Mouse (Mus musculus): ENCODE data around the gene Gsdme. TPM values are rescaled to one million over a fixed set of nuclear protein-coding genes. Genes with fewer than 3 reads are reported as not detected.

Gene Gsdme
- polyA plus RNA-seq, 1 experiment from 2014 or later = 31.3 TPM

DNA sequence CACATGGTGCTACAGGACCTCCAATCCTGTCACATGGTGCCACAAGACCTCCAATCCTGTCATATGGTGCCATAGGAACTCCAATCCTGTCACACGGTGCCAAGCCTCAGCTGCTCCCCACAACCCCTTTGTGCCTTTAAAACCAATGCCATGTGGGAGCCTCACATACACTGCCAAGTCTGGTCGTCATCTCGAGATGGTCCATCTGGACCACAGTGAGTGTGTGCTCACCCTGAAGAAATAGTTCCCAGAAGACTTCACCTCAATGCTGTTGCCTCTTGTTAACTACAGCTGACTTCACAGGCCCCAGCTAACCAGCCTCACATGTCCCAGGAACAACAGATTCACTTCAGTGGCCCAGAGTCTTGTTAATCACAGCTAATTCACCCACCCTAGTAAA is 23.2 kb upstream of the Gsdme start:
- no peak for ATAC-seq (ENCODE audit: insufficient number of reproducible peaks, low FRiP score, low TSS enrichment, low read depth)
- Histone ChIP-seq H3K4me3 (no peak overlapping the region), H3K4me2 (no peak overlapping the region), H3K4me1 (no peaks in the 10 kb centered on the region; the same call in 1 of the 2 replicates), H3K27ac (no peak overlapping the region), H3K9me3 (no peaks in the 10 kb centered on the region), H3K9ac (no peak overlapping the region), H3K27me3 (no peaks in the 10 kb centered on the region), H3K36me3 (no peaks in the 10 kb centered on the region)
- WGBS = 53% methylated on average over 3 of the region's 3 CpGs

DNA sequence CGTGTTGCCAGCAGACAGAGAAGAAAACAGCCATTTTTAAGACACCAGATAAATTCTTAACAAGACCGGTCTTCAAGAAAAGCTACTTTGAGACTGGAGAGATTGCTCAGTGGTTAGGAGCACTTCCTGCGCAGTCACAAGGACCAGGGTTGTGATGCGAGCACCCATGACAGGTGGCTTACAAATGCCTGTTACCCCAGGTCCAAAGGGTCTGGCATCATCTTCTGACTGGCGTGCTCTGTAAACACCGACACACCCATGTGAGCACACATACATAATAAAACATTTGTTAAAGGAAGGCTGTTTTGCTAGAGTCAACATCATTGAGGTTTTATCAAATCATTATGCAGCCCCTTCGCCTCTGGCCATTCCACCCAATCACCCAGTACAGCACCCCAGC is 16.0 kb upstream of the Gsdme start:
- 94% methylated on average over 7 of the region's 7 CpGs for WGBS
- H3K4me3 ChIP-seq = no peak overlapping the region
- H3K9ac ChIP-seq = no peak overlapping the region
- H3K4me1 ChIP-seq = no peaks in the 10 kb centered on the region
- no peak overlapping the region for H3K4me2 ChIP-seq
- H3K27me3 ChIP-seq = no peaks in the 10 kb centered on the region
- H3K9me3 ChIP-seq = no peaks in the 10 kb centered on the region
- no peak overlapping the region for H3K27ac ChIP-seq
- ATAC-seq (ENCODE audit: insufficient number of reproducible peaks, low FRiP score, low TSS enrichment, low read depth) = no peak
- no peaks in the 10 kb centered on the region for H3K36me3 ChIP-seq

DNA sequence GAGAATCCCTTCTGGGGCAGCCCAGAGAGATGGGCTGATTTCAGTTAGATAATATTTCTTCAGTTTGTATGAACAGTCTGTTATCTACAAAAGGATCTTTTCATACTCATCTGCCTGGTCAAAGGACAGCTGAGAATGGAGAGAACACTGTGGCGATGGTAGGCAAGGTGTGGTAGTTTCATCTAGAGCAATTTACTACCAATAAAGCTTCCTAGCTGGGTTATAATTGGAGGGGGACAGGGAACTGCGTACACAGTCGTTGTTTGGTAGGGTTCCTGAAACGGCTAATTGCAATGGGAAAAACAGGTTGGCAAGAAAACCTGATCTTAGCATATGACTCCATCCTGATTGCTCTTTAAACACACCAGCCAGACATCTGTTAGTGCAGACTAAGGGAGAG is 10.3 kb upstream of the Gsdme start:
- Histone ChIP-seq H3K36me3 (no peaks in the 10 kb centered on the region), H3K27me3 (no peaks in the 10 kb centered on the region), H3K9ac (no peak overlapping the region), H3K4me1 (no peaks in the 10 kb centered on the region), H3K27ac (no peak overlapping the region), H3K9me3 (no peaks in the 10 kb centered on the region), H3K4me2 (no peak overlapping the region), H3K4me3 (no peak overlapping the region)
- ATAC-seq (ENCODE audit: insufficient number of reproducible peaks, low FRiP score, low TSS enrichment, low read depth) = no peak
- WGBS = 53% methylated on average over 4 of the region's 4 CpGs

DNA sequence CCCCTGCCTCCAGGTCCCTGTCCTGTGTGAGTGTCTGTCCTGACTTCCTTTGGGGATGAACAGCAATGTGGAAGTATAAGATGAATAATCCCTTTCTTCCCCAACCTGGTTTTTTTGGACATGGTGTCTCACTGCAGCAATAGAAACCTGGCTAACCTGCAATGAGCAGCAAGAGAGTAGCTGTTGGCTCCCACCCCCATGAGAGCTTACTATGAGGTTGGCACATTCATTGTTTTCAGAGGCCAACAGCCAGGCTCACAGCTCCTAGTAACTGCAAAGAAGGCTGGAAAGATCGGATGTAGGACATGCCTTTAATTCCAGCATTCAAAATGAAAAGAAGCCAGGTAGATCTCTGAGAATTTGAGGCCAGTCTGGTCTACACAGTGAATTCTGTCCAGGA is 9.8 kb upstream of the Gsdme start:
- Histone ChIP-seq H3K27me3 (no peaks in the 10 kb centered on the region), H3K4me2 (no peak overlapping the region), H3K27ac (no peak overlapping the region), H3K9ac (no peak overlapping the region), H3K4me1 (no peaks in the 10 kb centered on the region), H3K36me3 (no peaks in the 10 kb centered on the region), H3K4me3 (no peak overlapping the region), H3K9me3 (no peaks in the 10 kb centered on the region)
- ATAC-seq (ENCODE audit: insufficient number of reproducible peaks, low FRiP score, low TSS enrichment, low read depth) = no peak
- 53% methylated on average over 1 of the region's 1 CpGs for WGBS

DNA sequence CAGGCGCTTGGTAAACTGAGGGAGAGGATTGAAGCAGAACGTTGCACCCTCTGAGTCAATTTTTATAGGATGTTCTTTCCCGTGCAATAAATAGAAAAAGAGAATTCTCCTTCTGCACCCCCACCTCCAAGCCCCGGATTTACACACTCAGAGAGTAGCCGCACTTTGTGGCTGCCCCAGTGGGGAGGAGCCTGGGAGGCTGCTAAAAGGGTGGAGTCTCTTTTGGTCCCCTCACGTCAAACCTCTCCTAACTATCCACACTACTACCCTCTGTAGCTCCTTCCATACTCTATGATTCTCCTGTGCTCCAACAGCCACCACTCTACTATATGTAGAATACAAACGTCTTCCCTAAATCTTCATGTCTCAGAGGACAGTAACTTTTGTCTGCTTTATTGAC is 1.4 kb downstream of the Gsdme start:
- Histone ChIP-seq H3K36me3 (no peaks in the 10 kb centered on the region), H3K27ac (no peak overlapping the region), H3K9me3 (no peaks in the 10 kb centered on the region), H3K4me1 (peaks cover 13% of the 10 kb centered on the region), H3K9ac (no peak overlapping the region), H3K4me2 (peak overlapping the region; percentile 76), H3K27me3 (no peaks in the 10 kb centered on the region), H3K4me3 (peak overlapping the region; percentile 51)
- no peak for ATAC-seq (ENCODE audit: insufficient number of reproducible peaks, low FRiP score, low TSS enrichment, low read depth)
- 20% methylated on average over 7 of the region's 7 CpGs for whole genome bisulfite sequencing

DNA sequence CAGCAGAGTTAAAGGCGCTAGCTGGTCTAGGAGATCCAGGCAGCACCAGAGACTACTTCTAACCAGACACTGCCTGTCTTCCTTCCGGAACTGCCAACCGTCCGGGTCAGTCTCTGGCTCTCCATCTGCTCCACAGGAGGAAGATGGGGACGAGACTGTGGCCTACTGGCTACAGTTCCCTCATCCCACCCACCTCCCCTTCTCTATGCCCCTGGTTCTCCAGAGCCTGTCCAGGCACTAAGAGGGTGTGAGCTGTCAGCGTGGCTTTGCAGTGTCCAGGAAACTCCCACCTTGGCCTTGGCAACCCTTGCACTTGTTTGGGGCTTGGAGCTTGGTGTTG is 1.8 kb downstream of the Gsdme start:
- peak overlapping the region; percentile 51 for H3K4me3 ChIP-seq
- 0 out of 2 replicates have a peak overlapping the region, but pooled peaks have one; percentile 11 for H3K27ac ChIP-seq
- H3K36me3 ChIP-seq = no peaks in the 10 kb centered on the region
- peak overlapping the region; percentile 35 for H3K9ac ChIP-seq
- H3K4me2 ChIP-seq = peak overlapping the region; percentile 76
- WGBS = 1% methylated on average over 6 of the region's 6 CpGs
- no peaks in the 10 kb centered on the region for H3K27me3 ChIP-seq
- H3K4me1 ChIP-seq = peaks cover 13% of the 10 kb centered on the region
- H3K9me3 ChIP-seq = no peaks in the 10 kb centered on the region
- ATAC-seq (ENCODE audit: insufficient number of reproducible peaks, low FRiP score, low TSS enrichment, low read depth) = 0 out of 2 replicates have a peak, but pooled peaks have one; percentile 24

DNA sequence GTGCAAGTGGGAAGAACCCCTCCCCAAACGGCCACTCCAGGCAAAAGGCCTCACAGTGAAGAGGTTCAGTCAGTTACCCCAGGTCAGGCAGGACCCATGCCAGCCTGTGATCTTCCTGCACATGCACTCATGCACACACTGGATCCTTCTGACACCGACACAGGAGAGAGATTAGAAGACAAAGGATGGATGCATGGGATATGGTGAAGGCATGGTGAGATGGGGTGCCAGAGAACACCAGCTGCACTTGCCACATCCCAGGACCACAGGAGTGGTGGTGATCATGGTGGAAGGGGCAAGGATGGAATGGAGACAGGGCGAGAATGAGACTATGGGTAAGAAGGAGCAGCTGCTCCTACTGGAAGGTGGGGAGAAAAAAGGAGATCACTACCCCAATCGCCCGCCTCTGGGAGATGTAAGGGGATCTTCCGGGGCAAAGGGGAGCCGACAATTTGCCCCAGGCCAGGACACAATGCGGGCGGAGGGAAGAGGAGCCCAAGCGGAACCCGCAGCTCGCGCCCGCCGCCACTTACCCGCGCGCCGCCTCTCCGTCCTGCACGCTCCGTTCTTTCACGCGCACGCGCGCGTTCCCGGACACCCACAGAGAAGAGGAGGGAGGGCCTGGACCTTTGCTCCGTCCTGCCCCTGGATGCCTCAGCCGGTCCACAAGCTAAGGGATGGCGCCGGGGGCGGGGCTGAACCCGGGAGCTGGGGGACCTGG is 2.3 kb downstream of the Gsdme start:
- H3K27me3 ChIP-seq = no peaks in the 10 kb centered on the region
- H3K4me2 ChIP-seq = peak overlapping the region; percentile 76
- H3K4me3 ChIP-seq = peak overlapping the region; percentile 51
- 0 out of 2 replicates have a peak overlapping the region, but pooled peaks have one; percentile 11 for H3K27ac ChIP-seq
- peaks cover 13% of the 10 kb centered on the region for H3K4me1 ChIP-seq
- H3K36me3 ChIP-seq = no peaks in the 10 kb centered on the region
- ATAC-seq (ENCODE audit: insufficient number of reproducible peaks, low FRiP score, low TSS enrichment, low read depth) = peak; percentile 79
- H3K9ac ChIP-seq = peak overlapping the region; percentile 35
- H3K9me3 ChIP-seq = no peaks in the 10 kb centered on the region
- WGBS = 1% methylated on average over 35 of the region's 35 CpGs

DNA sequence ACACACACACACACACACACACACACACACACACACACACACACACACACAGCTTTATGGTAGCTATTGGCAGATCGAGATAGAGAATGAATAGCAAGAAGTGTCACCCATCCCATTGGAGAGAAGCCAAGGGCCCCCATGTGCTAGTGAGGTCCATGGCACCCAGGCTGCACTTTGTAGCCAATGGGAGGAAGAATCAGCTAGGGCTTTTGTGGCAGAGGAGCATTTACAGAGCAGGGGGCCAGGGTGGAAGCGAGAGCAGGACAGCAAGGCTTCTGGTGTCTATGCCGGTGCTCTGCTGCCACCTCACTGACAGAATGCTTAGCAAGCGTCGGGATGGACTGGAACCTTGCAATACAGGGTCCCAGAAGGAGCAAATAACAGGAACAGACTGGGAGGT is 8.3 kb downstream of the Gsdme start:
- Histone ChIP-seq H3K9me3 (no peaks in the 10 kb centered on the region), H3K27ac (no peak overlapping the region), H3K27me3 (no peaks in the 10 kb centered on the region), H3K4me3 (no peak overlapping the region), H3K36me3 (no peaks in the 10 kb centered on the region), H3K4me2 (no peak overlapping the region), H3K4me1 (no peaks in the 10 kb centered on the region), H3K9ac (no peak overlapping the region)
- ATAC-seq (ENCODE audit: insufficient number of reproducible peaks, low FRiP score, low TSS enrichment, low read depth) = no peak
- 70% methylated on average over 5 of the region's 5 CpGs for WGBS

DNA sequence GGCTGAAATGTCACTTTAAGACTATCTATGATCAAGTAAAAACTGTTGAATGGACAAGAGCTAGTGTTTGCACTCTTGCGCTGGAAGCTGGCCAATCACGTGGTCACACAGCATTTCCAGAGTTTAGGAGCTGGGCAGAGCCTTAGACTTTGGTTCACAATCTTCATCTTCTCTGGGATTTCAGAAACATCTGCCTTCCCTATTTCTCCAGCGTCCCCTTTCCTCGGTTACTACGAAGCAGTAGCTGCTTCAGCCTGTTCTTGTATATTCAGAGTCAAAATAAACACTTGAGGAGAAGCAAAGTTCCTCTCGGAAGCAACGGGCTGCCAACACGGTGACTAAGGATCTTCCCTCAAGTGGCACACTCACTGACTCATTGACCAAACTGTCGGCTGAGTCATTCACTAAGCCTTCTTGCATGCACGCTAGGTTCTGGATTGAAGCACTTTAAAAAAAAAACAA is 8.9 kb downstream of the Gsdme start:
- no peaks in the 10 kb centered on the region for H3K36me3 ChIP-seq
- H3K4me2 ChIP-seq = no peak overlapping the region
- H3K9ac ChIP-seq = no peak overlapping the region
- no peak for ATAC-seq (ENCODE audit: insufficient number of reproducible peaks, low FRiP score, low TSS enrichment, low read depth)
- no peak overlapping the region for H3K27ac ChIP-seq
- no peaks in the 10 kb centered on the region for H3K27me3 ChIP-seq
- no peaks in the 10 kb centered on the region for H3K9me3 ChIP-seq
- no peaks in the 10 kb centered on the region for H3K4me1 ChIP-seq
- 75% methylated on average over 10 of the region's 10 CpGs for WGBS
- no peak overlapping the region for H3K4me3 ChIP-seq

DNA sequence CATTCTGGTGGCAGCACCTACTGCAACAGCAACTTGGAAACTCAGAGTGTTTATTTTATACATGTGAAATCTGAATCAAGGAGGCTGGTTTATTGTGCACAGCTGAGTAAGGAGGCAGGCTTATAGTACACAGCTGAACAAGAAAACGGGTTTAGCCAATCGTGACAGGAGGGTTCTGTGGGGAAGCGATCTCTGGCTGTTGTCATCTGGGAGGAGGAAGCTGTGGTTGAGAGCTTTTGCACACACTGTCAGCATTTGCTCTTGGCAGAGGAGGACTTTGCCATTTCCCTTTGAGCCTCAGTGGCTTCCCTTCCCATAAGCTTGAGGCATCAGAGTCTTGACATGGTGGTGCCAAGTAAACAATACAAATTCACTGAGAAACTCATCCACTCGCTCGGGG is 11.0 kb downstream of the Gsdme start:
- Histone ChIP-seq H3K27me3 (no peaks in the 10 kb centered on the region), H3K4me3 (no peak overlapping the region), H3K9ac (no peak overlapping the region), H3K4me1 (no peaks in the 10 kb centered on the region), H3K36me3 (no peaks in the 10 kb centered on the region), H3K27ac (no peak overlapping the region), H3K4me2 (no peak overlapping the region), H3K9me3 (no peaks in the 10 kb centered on the region)
- no peak for ATAC-seq (ENCODE audit: insufficient number of reproducible peaks, low FRiP score, low TSS enrichment, low read depth)
- 63% methylated on average over 5 of the region's 5 CpGs for WGBS

DNA sequence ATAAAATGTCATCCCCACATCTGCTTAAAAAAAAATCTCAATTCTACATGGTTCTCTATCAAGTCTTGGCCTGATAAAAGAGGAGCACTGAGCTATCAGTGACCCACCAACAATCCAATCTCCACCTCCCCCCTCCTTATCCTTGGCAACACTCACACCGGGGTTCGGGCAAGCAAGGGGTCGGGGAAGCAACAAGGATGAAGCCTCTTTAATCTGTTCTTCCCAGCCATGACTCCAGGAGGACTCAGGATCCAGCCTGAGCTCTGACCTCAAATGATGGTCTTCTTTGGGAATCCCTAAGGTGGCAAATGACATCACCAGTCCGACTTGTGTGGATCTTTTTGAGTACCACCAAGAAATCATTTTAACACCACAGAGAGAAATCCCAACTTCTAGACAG is 15.9 kb downstream of the Gsdme start:
- no peak overlapping the region for H3K9ac ChIP-seq
- no peak overlapping the region for H3K27ac ChIP-seq
- ATAC-seq (ENCODE audit: insufficient number of reproducible peaks, low FRiP score, low TSS enrichment, low read depth) = no peak
- H3K36me3 ChIP-seq = no peaks in the 10 kb centered on the region
- 88% methylated on average over 4 of the region's 4 CpGs for WGBS
- H3K9me3 ChIP-seq = no peaks in the 10 kb centered on the region
- H3K4me1 ChIP-seq = no peaks in the 10 kb centered on the region
- no peak overlapping the region for H3K4me2 ChIP-seq
- no peak overlapping the region for H3K4me3 ChIP-seq
- no peaks in the 10 kb centered on the region for H3K27me3 ChIP-seq

DNA sequence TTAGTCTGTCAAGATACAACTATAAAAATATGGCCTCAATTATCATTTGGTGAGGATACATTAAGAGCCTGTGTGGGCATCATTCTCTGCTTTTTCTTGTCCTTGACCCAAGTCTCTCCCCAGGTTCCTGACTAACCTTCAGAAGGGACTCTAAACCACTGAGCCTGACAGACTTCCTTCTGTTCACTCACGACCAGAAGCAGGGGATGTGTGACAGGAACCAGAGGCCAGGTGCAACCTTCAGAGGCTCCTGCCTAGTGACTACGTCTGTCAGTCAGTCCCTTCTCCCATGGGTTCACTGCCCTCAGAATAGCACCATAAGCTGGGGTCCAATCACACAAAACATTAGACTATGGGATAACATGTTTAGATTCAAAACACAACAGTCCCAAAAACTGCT is 16.3 kb downstream of the Gsdme start:
- no peak overlapping the region for H3K9ac ChIP-seq
- H3K4me1 ChIP-seq = no peaks in the 10 kb centered on the region
- no peak overlapping the region for H3K27ac ChIP-seq
- H3K9me3 ChIP-seq = no peaks in the 10 kb centered on the region
- no peaks in the 10 kb centered on the region for H3K36me3 ChIP-seq
- no peak for ATAC-seq (ENCODE audit: insufficient number of reproducible peaks, low FRiP score, low TSS enrichment, low read depth)
- 72% methylated on average over 2 of the region's 2 CpGs for WGBS
- no peak overlapping the region for H3K4me2 ChIP-seq
- H3K4me3 ChIP-seq = no peak overlapping the region
- H3K27me3 ChIP-seq = no peaks in the 10 kb centered on the region

DNA sequence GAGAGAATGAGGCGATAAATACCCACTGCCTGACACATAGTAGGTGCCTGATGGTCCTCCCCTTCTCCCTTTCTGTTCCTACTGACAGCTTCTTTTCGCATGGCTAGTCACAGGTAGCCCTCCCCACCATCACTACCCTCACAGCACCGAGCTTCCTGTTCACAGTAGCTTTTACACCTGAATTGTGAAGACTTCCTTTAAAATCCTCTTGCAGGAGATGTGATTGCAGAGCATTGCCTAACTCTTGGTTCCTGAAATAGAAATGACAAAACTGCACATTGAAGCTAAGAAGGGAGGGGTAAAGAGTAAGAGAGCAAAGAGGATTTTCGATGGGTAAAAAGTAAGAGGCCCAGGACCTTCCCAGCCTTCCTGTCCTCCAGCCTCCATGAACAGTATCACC is 18.7 kb downstream of the Gsdme start:
- ATAC-seq (ENCODE audit: insufficient number of reproducible peaks, low FRiP score, low TSS enrichment, low read depth) = no peak
- H3K9me3 ChIP-seq = no peaks in the 10 kb centered on the region
- no peak overlapping the region for H3K4me3 ChIP-seq
- H3K27ac ChIP-seq = no peak overlapping the region
- H3K9ac ChIP-seq = no peak overlapping the region
- H3K4me1 ChIP-seq = no peaks in the 10 kb centered on the region
- H3K36me3 ChIP-seq = no peaks in the 10 kb centered on the region
- WGBS = 78% methylated on average over 4 of the region's 4 CpGs
- H3K27me3 ChIP-seq = no peaks in the 10 kb centered on the region
- no peak overlapping the region for H3K4me2 ChIP-seq
